Mouse (Mus musculus): ENCODE data around the gene Cadm4. TPM values are rescaled to one million over a fixed set of nuclear protein-coding genes. Genes with fewer than 3 reads are reported as not detected.

Gene Cadm4
- polyA plus RNA-seq, 1 experiment from 2014 or later = 6.9 TPM

- WGBS = 75% methylated on average over 7 of the region's 7 CpGs
- no peaks in the 10 kb centered on the region for H3K27me3 ChIP-seq (ENCODE audit: control insufficient read depth, insufficient read depth, low read length)
- no peak overlapping the region for H3K4me2 ChIP-seq (ENCODE audit: low read depth)
- no peak overlapping the region for H3K4me3 ChIP-seq (ENCODE audit: low read depth, low read length)
- H3K9me3 ChIP-seq (ENCODE audit: control insufficient read depth, low read length) = 0 out of 2 replicates have a peak, but pooled peaks cover 3% of the 10 kb centered on the region
- no peak overlapping the region for H3K9ac ChIP-seq (ENCODE audit: low read length)
- no peaks in the 10 kb centered on the region for H3K4me1 ChIP-seq (ENCODE audit: control insufficient read depth, insufficient read depth, low read length)
- H3K27ac ChIP-seq (ENCODE audit: low read depth, low read length) = no peak overlapping the region
- DNase-seq (ENCODE audit: low spot score) (no peak), ATAC-seq (ENCODE audit: insufficient read depth, low FRiP score, low TSS enrichment) (no peak)
- H3K36me3 ChIP-seq (ENCODE audit: control insufficient read depth, insufficient read depth, low read length) = no peaks in the 10 kb centered on the region
Observed at GRCm38 (mm10) chr7:24472937-24473336, 8.9 kb upstream of the Cadm4 start.

- 54% methylated on average over 10 of the region's 10 CpGs for WGBS
- Histone ChIP-seq H3K4me2 (ENCODE audit: low read depth) (no peak overlapping the region), H3K36me3 (ENCODE audit: control insufficient read depth, insufficient read depth, low read length) (no peaks in the 10 kb centered on the region), H3K9me3 (ENCODE audit: control insufficient read depth, low read length) (0 out of 2 replicates have a peak, but pooled peaks cover 3% of the 10 kb centered on the region), H3K27ac (ENCODE audit: low read depth, low read length) (no peak overlapping the region), H3K27me3 (ENCODE audit: control insufficient read depth, insufficient read depth, low read length) (no peaks in the 10 kb centered on the region), H3K4me3 (ENCODE audit: low read depth, low read length) (no peak overlapping the region), H3K4me1 (ENCODE audit: control insufficient read depth, insufficient read depth, low read length) (no peaks in the 10 kb centered on the region), H3K9ac (ENCODE audit: low read length) (no peak overlapping the region)
- DNase-seq (ENCODE audit: low spot score) (peak; percentile 45), ATAC-seq (ENCODE audit: insufficient read depth, low FRiP score, low TSS enrichment) (0 out of 2 replicates have a peak, but pooled peaks have one; percentile 45)
Observed at GRCm38 (mm10) chr7:24473913-24474529, 7.8 kb upstream of the Cadm4 start.

- no peaks in the 10 kb centered on the region for H3K36me3 ChIP-seq (ENCODE audit: control insufficient read depth, insufficient read depth, low read length)
- ATAC-seq (ENCODE audit: insufficient read depth, low FRiP score, low TSS enrichment) = 0 out of 2 replicates have a peak, but pooled peaks have one; percentile 42
- peak; percentile 28 for DNase-seq (ENCODE audit: low spot score)
- H3K9me3 ChIP-seq (ENCODE audit: control insufficient read depth, low read length) = no peaks in the 10 kb centered on the region
- no peak overlapping the region for H3K4me3 ChIP-seq (ENCODE audit: low read depth, low read length)
- no peak overlapping the region for H3K27ac ChIP-seq (ENCODE audit: low read depth, low read length)
- 35% methylated on average over 21 of the region's 21 CpGs for WGBS
- H3K4me1 ChIP-seq (ENCODE audit: control insufficient read depth, insufficient read depth, low read length) = no peaks in the 10 kb centered on the region
- H3K9ac ChIP-seq (ENCODE audit: low read length) = no peak overlapping the region
- H3K4me2 ChIP-seq (ENCODE audit: low read depth) = no peak overlapping the region
- H3K27me3 ChIP-seq (ENCODE audit: control insufficient read depth, insufficient read depth, low read length) = no peaks in the 10 kb centered on the region
Observed at GRCm38 (mm10) chr7:24474811-24475506, 6.9 kb upstream of the Cadm4 start.

- Histone ChIP-seq H3K27ac (ENCODE audit: low read depth, low read length) (no peak overlapping the region), H3K4me3 (ENCODE audit: low read depth, low read length) (no peak overlapping the region), H3K27me3 (ENCODE audit: control insufficient read depth, insufficient read depth, low read length) (0 out of 2 replicates have a peak, but pooled peaks cover 2% of the 10 kb centered on the region), H3K9me3 (ENCODE audit: control insufficient read depth, low read length) (no peaks in the 10 kb centered on the region), H3K4me2 (ENCODE audit: low read depth) (no peak overlapping the region), H3K9ac (ENCODE audit: low read length) (no peak overlapping the region), H3K36me3 (ENCODE audit: control insufficient read depth, insufficient read depth, low read length) (no peaks in the 10 kb centered on the region), H3K4me1 (ENCODE audit: control insufficient read depth, insufficient read depth, low read length) (peaks cover 5% of the 10 kb centered on the region)
- WGBS = 76% methylated on average over 8 of the region's 8 CpGs
- ATAC-seq (ENCODE audit: insufficient read depth, low FRiP score, low TSS enrichment) (no peak), DNase-seq (ENCODE audit: low spot score) (no peak)
Observed at GRCm38 (mm10) chr7:24476338-24476737, 5.5 kb upstream of the Cadm4 start.

- H3K9me3 ChIP-seq (ENCODE audit: control insufficient read depth, low read length) = no peaks in the 10 kb centered on the region
- peaks cover 5% of the 10 kb centered on the region for H3K4me1 ChIP-seq (ENCODE audit: control insufficient read depth, insufficient read depth, low read length)
- no peak for ATAC-seq (ENCODE audit: insufficient read depth, low FRiP score, low TSS enrichment)
- WGBS = 81% methylated on average over 7 of the region's 7 CpGs
- 0 out of 2 replicates have a peak, but pooled peaks cover 2% of the 10 kb centered on the region for H3K27me3 ChIP-seq (ENCODE audit: control insufficient read depth, insufficient read depth, low read length)
- DNase-seq (ENCODE audit: low spot score) = no peak
- no peak overlapping the region for H3K27ac ChIP-seq (ENCODE audit: low read depth, low read length)
- H3K4me3 ChIP-seq (ENCODE audit: low read depth, low read length) = no peak overlapping the region
- H3K36me3 ChIP-seq (ENCODE audit: control insufficient read depth, insufficient read depth, low read length) = no peaks in the 10 kb centered on the region
- H3K4me2 ChIP-seq (ENCODE audit: low read depth) = no peak overlapping the region
- no peak overlapping the region for H3K9ac ChIP-seq (ENCODE audit: low read length)
Observed at GRCm38 (mm10) chr7:24476856-24477255, 5.0 kb upstream of the Cadm4 start.

GRCm38 (mm10) chr7:24478911-24479310, 2.9 kb upstream of the Cadm4 start:
- no peak overlapping the region for H3K4me2 ChIP-seq (ENCODE audit: low read depth)
- H3K4me3 ChIP-seq (ENCODE audit: low read depth, low read length) = no peak overlapping the region
- peaks cover 9% of the 10 kb centered on the region for H3K4me1 ChIP-seq (ENCODE audit: control insufficient read depth, insufficient read depth, low read length)
- DNase-seq (ENCODE audit: low spot score) (no peak), ATAC-seq (ENCODE audit: insufficient read depth, low FRiP score, low TSS enrichment) (no peak)
- no peak overlapping the region for H3K9ac ChIP-seq (ENCODE audit: low read length)
- 0 out of 2 replicates have a peak, but pooled peaks cover 2% of the 10 kb centered on the region for H3K27me3 ChIP-seq (ENCODE audit: control insufficient read depth, insufficient read depth, low read length)
- no peaks in the 10 kb centered on the region for H3K9me3 ChIP-seq (ENCODE audit: control insufficient read depth, low read length)
- no peaks in the 10 kb centered on the region for H3K36me3 ChIP-seq (ENCODE audit: control insufficient read depth, insufficient read depth, low read length)
- H3K27ac ChIP-seq (ENCODE audit: low read depth, low read length) = no peak overlapping the region
- WGBS = 93% methylated on average over 5 of the region's 5 CpGs

- DNase-seq (ENCODE audit: low spot score) (no peak), ATAC-seq (ENCODE audit: insufficient read depth, low FRiP score, low TSS enrichment) (no peak)
- Histone ChIP-seq H3K9ac (ENCODE audit: low read length) (no peak overlapping the region), H3K4me2 (ENCODE audit: low read depth) (no peak overlapping the region), H3K27ac (ENCODE audit: low read depth, low read length) (no peak overlapping the region), H3K9me3 (ENCODE audit: control insufficient read depth, low read length) (no peaks in the 10 kb centered on the region), H3K4me3 (ENCODE audit: low read depth, low read length) (no peak overlapping the region), H3K36me3 (ENCODE audit: control insufficient read depth, insufficient read depth, low read length) (no peaks in the 10 kb centered on the region), H3K4me1 (ENCODE audit: control insufficient read depth, insufficient read depth, low read length) (peaks cover 9% of the 10 kb centered on the region), H3K27me3 (ENCODE audit: control insufficient read depth, insufficient read depth, low read length) (0 out of 2 replicates have a peak, but pooled peaks cover 2% of the 10 kb centered on the region)
- 95% methylated on average over 2 of the region's 2 CpGs for WGBS
Observed at GRCm38 (mm10) chr7:24479685-24480084, 2.1 kb upstream of the Cadm4 start.

GRCm38 (mm10) chr7:24480121-24480941, 1.5 kb upstream of the Cadm4 start:
- H3K9me3 ChIP-seq (ENCODE audit: control insufficient read depth, low read length) = no peaks in the 10 kb centered on the region
- no peak overlapping the region for H3K9ac ChIP-seq (ENCODE audit: low read length)
- no peak for DNase-seq (ENCODE audit: low spot score)
- WGBS = 61% methylated on average over 18 of the region's 18 CpGs
- peaks cover 9% of the 10 kb centered on the region for H3K4me1 ChIP-seq (ENCODE audit: control insufficient read depth, insufficient read depth, low read length)
- no peak for ATAC-seq (ENCODE audit: insufficient read depth, low FRiP score, low TSS enrichment)
- H3K36me3 ChIP-seq (ENCODE audit: control insufficient read depth, insufficient read depth, low read length) = no peaks in the 10 kb centered on the region
- 0 out of 2 replicates have a peak, but pooled peaks cover 2% of the 10 kb centered on the region for H3K27me3 ChIP-seq (ENCODE audit: control insufficient read depth, insufficient read depth, low read length)
- no peak overlapping the region for H3K4me3 ChIP-seq (ENCODE audit: low read depth, low read length)
- H3K4me2 ChIP-seq (ENCODE audit: low read depth) = no peak overlapping the region
- H3K27ac ChIP-seq (ENCODE audit: low read depth, low read length) = no peak overlapping the region
